Mouse (Mus musculus): ENCODE results near the gene Btbd35f24.
"Not testable (repeated sequence)": the region's sequence is repeated elsewhere in the genome, so short reads cannot be mapped to it uniquely, and the experiment has no call there.

Gene Btbd35f24

DNA sequence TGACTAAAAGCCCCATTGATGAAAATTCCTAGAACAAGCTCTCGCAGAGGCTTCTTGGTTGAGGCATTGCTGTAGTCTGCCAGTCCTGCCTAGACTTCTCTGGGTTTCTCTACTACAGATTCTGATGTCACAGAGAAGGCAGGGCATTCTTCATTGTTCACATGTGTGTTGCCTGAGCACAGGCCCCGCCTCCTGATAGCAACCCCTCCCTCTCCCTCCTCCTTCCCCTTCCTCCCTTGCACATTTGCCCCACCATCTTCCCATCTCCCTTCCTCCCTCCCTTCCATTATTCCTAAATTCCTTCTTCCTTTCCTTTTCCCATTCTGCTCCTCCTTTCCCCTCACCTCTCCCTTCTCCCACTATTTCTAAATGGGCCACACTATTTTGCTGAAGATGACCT, at the start of gene Btbd35f24:
TSS of gene Btbd35f24 (minus strand) at position 101 of the 400 bp plus-strand sequence.
- not testable (repeated sequence) for DNase-seq (ENCODE audit: low spot score in 2 of 2)

All from frontal cortex, postnatal 14 days (tissue).